Mouse (Mus musculus) forebrain, embryonic 14.5 days (tissue): ENCODE results near the gene Rtbdn. TPM values are rescaled to one million over a fixed set of nuclear protein-coding genes. Genes with fewer than 3 reads are reported as not detected.

Experiments used
- ATAC-seq: fragments of 200-750 bp; cut with Nextera tagmentation; 2 replicates; pipeline ENCODE4 v1.8.0; 2017; ENCODE audit warnings: mild to moderate bottlenecking, moderate library complexity
- DNase-seq: peaks from one replicate; pipeline ENCODE4 v3.0.0-alpha.2; 2015; ENCODE audit warnings: low spot score
- H3K27ac ChIP-seq: fragments of 300-500 bp; sonication (generic); 2 replicates; pipeline ENCODE4 v1.5.1; 2014; ENCODE audit warnings: low read depth, mild to moderate bottlenecking, control low read depth, low read length, moderate library complexity
- H3K27me3 ChIP-seq: fragments of 300-500 bp; sonication (generic); replicated peaks from 2 replicates; pipeline ENCODE4 v1.6.1; 2014; ENCODE audit warnings: low read length, control low read depth, mixed read lengths; ENCODE audit not compliant: control insufficient read depth, insufficient read depth
- H3K36me3 ChIP-seq: fragments of 300-500 bp; sonication (generic); 2 replicates; pipeline ENCODE4 v1.6.1; 2014; ENCODE audit warnings: low read length, control low read depth; ENCODE audit not compliant: control insufficient read depth, insufficient read depth
- H3K4me1 ChIP-seq: fragments of 300-500 bp; sonication (generic); 2 replicates; pipeline ENCODE4 v1.6.1; 2014; ENCODE audit warnings: antibody characterized with exemption, low read length, control low read depth; ENCODE audit not compliant: control insufficient read depth, insufficient read depth
- H3K4me2 ChIP-seq: fragments of 300-500 bp; sonication (generic); 2 replicates; pipeline ENCODE4 v1.6.1; 2014; ENCODE audit warnings: mild to moderate bottlenecking, control low read depth, low read length
- H3K4me3 ChIP-seq: fragments of 300-500 bp; sonication (generic); 2 replicates; pipeline ENCODE4 v1.5.1; 2014; ENCODE audit warnings: low read depth, low read length, control low read depth
- H3K9ac ChIP-seq: fragments of 300-500 bp; sonication (generic); 2 replicates; pipeline ENCODE4 v1.6.1; 2014; ENCODE audit warnings: mild to moderate bottlenecking, low read length, control low read depth, moderate library complexity
- H3K9me3 ChIP-seq: fragments of 300-500 bp; sonication (generic); replicated peaks from 2 replicates; pipeline ENCODE4 v1.6.1; 2016; ENCODE audit warnings: low read length, control low read depth, mixed read lengths; ENCODE audit not compliant: control insufficient read depth
- WGBS: fragments of 180-500 bp; shearing (Covaris S2); extraction: QIAGEN DNeasy Blood & Tissue Kit; methylation state at CpG from one replicate; pipeline ENCODE4 v1.1.7; 2014; 5-methylcytosine and 5-hydroxymethylcytosine counted together
- polyA plus RNA-seq: library from polyadenylated mRNA; unstranded; fragments of >200 nt; fragmentation: Nextera tagmentation; extraction: Ambion mirVana; gene quantifications from 2 replicates; pipeline ENCODE4 v1.2.1, GENCODE M21; 2014

The Rtbdn gene
- polyA plus RNA-seq, 1 experiment from 2014 or later: 0.47 TPM

GRCm38 (mm10) chr8:84913502-84913900, 33.3 kb upstream of the Rtbdn start:
- Histone ChIP-seq H3K27ac (no peak overlapping the region), H3K4me3 (peak overlapping the region; percentile 26), H3K36me3 (peaks cover 78% of the 10 kb centered on the region), H3K9me3 (0 out of 2 replicates have a peak, but pooled peaks cover 4% of the 10 kb centered on the region), H3K4me1 (peaks cover 15% of the 10 kb centered on the region), H3K9ac (peak overlapping the region; percentile 40; the same call in 1 of the 2 replicates), H3K27me3 (peaks cover 13% of the 10 kb centered on the region), H3K4me2 (peak overlapping the region; percentile 56)
- 8% methylated on average over 9 of the region's 9 CpGs for WGBS
- DNase-seq: no peak
- no peak for ATAC-seq

GRCm38 (mm10) chr8:84913960-84914359, 32.8 kb upstream of the Rtbdn start:
- H3K9ac ChIP-seq: no peak overlapping the region
- 25% methylated on average over 4 of the region's 4 CpGs for WGBS
- peaks cover 12% of the 10 kb centered on the region for H3K4me1 ChIP-seq
- no peak overlapping the region for H3K4me3 ChIP-seq
- H3K27ac ChIP-seq: no peak overlapping the region
- DNase-seq: peak; percentile 54
- peaks cover 13% of the 10 kb centered on the region for H3K27me3 ChIP-seq
- no peak overlapping the region for H3K4me2 ChIP-seq
- ATAC-seq: no peak
- H3K36me3 ChIP-seq: peaks cover 82% of the 10 kb centered on the region
- H3K9me3 ChIP-seq: 0 out of 2 replicates have a peak, but pooled peaks cover 4% of the 10 kb centered on the region

- H3K27ac ChIP-seq: no peak overlapping the region
- DNase-seq: no peak
- H3K4me3 ChIP-seq: no peak overlapping the region
- H3K4me1 ChIP-seq: peaks cover 8% of the 10 kb centered on the region
- 90% methylated on average over 8 of the region's 8 CpGs for WGBS
- H3K36me3 ChIP-seq: peaks cover 92% of the 10 kb centered on the region
- no peak overlapping the region for H3K4me2 ChIP-seq
- no peak overlapping the region for H3K9ac ChIP-seq
- 0 out of 2 replicates have a peak, but pooled peaks cover 4% of the 10 kb centered on the region for H3K9me3 ChIP-seq
- peaks cover 13% of the 10 kb centered on the region for H3K27me3 ChIP-seq
- ATAC-seq: no peak
Observed at GRCm38 (mm10) chr8:84915269-84915668, 31.5 kb upstream of the Rtbdn start.

GRCm38 (mm10) chr8:84917781-84918180, 29.0 kb upstream of the Rtbdn start:
- WGBS: 37% methylated on average over 20 of the region's 20 CpGs
- Histone ChIP-seq H3K9me3 (0 out of 2 replicates have a peak, but pooled peaks cover 4% of the 10 kb centered on the region), H3K4me2 (no peak overlapping the region), H3K27ac (no peak overlapping the region), H3K36me3 (peaks cover 90% of the 10 kb centered on the region), H3K9ac (no peak overlapping the region), H3K4me1 (peaks cover 7% of the 10 kb centered on the region), H3K4me3 (no peak overlapping the region), H3K27me3 (peaks cover 13% of the 10 kb centered on the region)
- no peak for ATAC-seq
- no peak for DNase-seq

GRCm38 (mm10) chr8:84918646-84919045, 28.1 kb upstream of the Rtbdn start:
- H3K9me3 ChIP-seq: 0 out of 2 replicates have a peak, but pooled peaks cover 4% of the 10 kb centered on the region
- WGBS: 96% methylated on average over 15 of the region's 15 CpGs

GRCm38 (mm10) chr8:84921596-84921995, 25.2 kb upstream of the Rtbdn start:
- no peaks in the 10 kb centered on the region for H3K9me3 ChIP-seq
- peaks cover 83% of the 10 kb centered on the region for H3K36me3 ChIP-seq
- no peak for ATAC-seq
- no peak for DNase-seq
- H3K27ac ChIP-seq: no peak overlapping the region
- WGBS: 96% methylated on average over 2 of the region's 2 CpGs
- H3K27me3 ChIP-seq: no peaks in the 10 kb centered on the region
- H3K9ac ChIP-seq: no peak overlapping the region
- no peak overlapping the region for H3K4me3 ChIP-seq
- H3K4me2 ChIP-seq: no peak overlapping the region
- no peaks in the 10 kb centered on the region for H3K4me1 ChIP-seq

More at GRCm38 (mm10) chr8:84918646-84919045, 28.1 kb upstream of the Rtbdn start:
- Histone ChIP-seq H3K36me3 (peaks cover 90% of the 10 kb centered on the region), H3K4me2 (no peak overlapping the region), H3K9ac (no peak overlapping the region), H3K4me1 (no peaks in the 10 kb centered on the region; the same call in 1 of the 2 replicates), H3K27ac (no peak overlapping the region), H3K27me3 (peaks cover 6% of the 10 kb centered on the region), H3K4me3 (no peak overlapping the region)
- ATAC-seq: no peak
- no peak for DNase-seq

- H3K4me3 ChIP-seq: no peak overlapping the region
- no peak for ATAC-seq
- H3K9me3 ChIP-seq: no peaks in the 10 kb centered on the region
- peaks cover 4% of the 10 kb centered on the region for H3K4me1 ChIP-seq
- no peak overlapping the region for H3K27ac ChIP-seq
- H3K4me2 ChIP-seq: no peak overlapping the region
- no peak overlapping the region for H3K9ac ChIP-seq
- no peaks in the 10 kb centered on the region for H3K27me3 ChIP-seq
- 69% methylated on average over 7 of the region's 7 CpGs for WGBS
- peaks cover 63% of the 10 kb centered on the region for H3K36me3 ChIP-seq
- no peak for DNase-seq
Observed at GRCm38 (mm10) chr8:84925557-84925956, 21.2 kb upstream of the Rtbdn start.

- ATAC-seq (no peak), DNase-seq (no peak)
- Histone ChIP-seq H3K4me1 (peaks cover 4% of the 10 kb centered on the region), H3K9me3 (no peaks in the 10 kb centered on the region), H3K27ac (no peak overlapping the region), H3K36me3 (peaks cover 52% of the 10 kb centered on the region), H3K4me2 (no peak overlapping the region), H3K9ac (no peak overlapping the region), H3K27me3 (no peaks in the 10 kb centered on the region), H3K4me3 (no peak overlapping the region)
- 85% methylated on average over 1 of the region's 1 CpGs for WGBS
Observed at GRCm38 (mm10) chr8:84927513-84927912, 19.3 kb upstream of the Rtbdn start.

- 2% methylated on average over 50 of the region's 52 CpGs for WGBS
- H3K4me1 ChIP-seq: peaks cover 5% of the 10 kb centered on the region
- peak; percentile 83 for DNase-seq
- peak overlapping the region; percentile 29 for H3K4me3 ChIP-seq
- peak overlapping the region; percentile 45 for H3K9ac ChIP-seq
- peak; percentile 89 for ATAC-seq
- H3K27me3 ChIP-seq: no peaks in the 10 kb centered on the region
- H3K27ac ChIP-seq: no peak overlapping the region
- H3K36me3 ChIP-seq: peaks cover 49% of the 10 kb centered on the region
- peak overlapping the region; percentile 58 for H3K4me2 ChIP-seq
- no peaks in the 10 kb centered on the region for H3K9me3 ChIP-seq
Observed at GRCm38 (mm10) chr8:84928456-84929306, 18.1 kb upstream of the Rtbdn start.
